Mouse (Mus musculus) small intestine, adult 2 months (tissue): Measurements from ENCODE around the gene Cacna1h. TPM values are rescaled to one million over a fixed set of nuclear protein-coding genes. Genes with fewer than 3 reads are reported as not detected.

Source experiments
- H3K27ac ChIP-seq: fragments of 200-500 bp; 2 replicates; pipeline ENCODE4 v1.5.1; 2012; ENCODE audit warnings: low read depth, low read length, control low read depth, inconsistent platforms; ENCODE audit not compliant: insufficient read depth
- H3K27me3 ChIP-seq: fragments of 200-500 bp; 2 replicates; pipeline ENCODE4 v1.6.1; 2012; ENCODE audit warnings: mild to moderate bottlenecking, moderate library complexity, low read length, inconsistent platforms; ENCODE audit not compliant: control insufficient read depth, insufficient read depth
- H3K36me3 ChIP-seq: fragments of 200-500 bp; 2 replicates; pipeline ENCODE4 v1.6.1; 2012; ENCODE audit warnings: mild to moderate bottlenecking, low read length, control low read depth, inconsistent platforms; ENCODE audit not compliant: control insufficient read depth, insufficient read depth
- H3K4me1 ChIP-seq: fragments of 200-500 bp; 2 replicates; pipeline ENCODE4 v1.6.1; 2012; ENCODE audit warnings: low read length, inconsistent platforms, mixed read lengths; ENCODE audit not compliant: control insufficient read depth, insufficient read depth, insufficient read length
- H3K4me3 ChIP-seq: fragments of 200-500 bp; 2 replicates; pipeline ENCODE4 v1.5.1; 2012; ENCODE audit warnings: low read depth, mild to moderate bottlenecking, control low read depth, inconsistent platforms, low read length, moderate library complexity
- CTCF ChIP-seq: fragments of 200-500 bp; IDR thresholded peaks from 2 replicates; pipeline ENCODE4 v1.5.1; 2012; ENCODE audit warnings: low read depth, mild to moderate bottlenecking, control low read depth, inconsistent platforms, low read length, moderate library complexity, mixed read lengths; ENCODE audit not compliant: insufficient replicate concordance, insufficient read length; ENCODE audit errors: extremely low read depth
- POLR2A ChIP-seq: fragments of 200-500 bp; IDR thresholded peaks from 2 replicates; pipeline ENCODE4 v1.6.1; 2012; ENCODE audit warnings: low read depth, mild to moderate bottlenecking, control low read depth, inconsistent platforms, low read length, moderate library complexity
- WGBS: fragments of 180-500 bp; shearing (Covaris S2); methylation state at CpG from one replicate; pipeline ENCODE4 v1.1.7; 2018; 5-methylcytosine and 5-hydroxymethylcytosine counted together
- polyA plus RNA-seq: library from polyadenylated mRNA; depleted of rRNA; stranded (reverse); fragments of >200 nt; gene quantifications from 2 replicates; pipeline ENCODE4 v1.2.3, GENCODE M21; 2012

The Cacna1h gene
- polyA plus RNA-seq, 1 experiment: 19.6 TPM

DNA sequence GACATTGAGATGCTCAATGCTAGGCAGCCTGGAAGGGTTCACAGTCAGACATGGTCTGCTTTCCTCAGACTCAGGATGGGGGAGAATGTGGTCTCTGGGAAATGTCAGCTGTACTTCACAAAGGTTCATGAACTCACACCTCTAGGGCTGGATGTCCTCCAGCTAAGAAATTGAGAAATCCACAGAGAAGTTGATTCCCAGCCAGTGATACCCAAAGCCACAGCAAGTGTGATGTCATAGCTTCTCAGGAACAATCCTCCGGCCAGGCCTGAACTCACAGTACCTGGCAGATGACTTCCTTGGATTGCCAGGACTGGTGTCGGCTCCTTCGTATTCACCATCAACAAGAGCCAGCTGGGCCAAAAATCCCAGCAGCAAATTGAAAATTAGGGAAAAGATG lies 12.3 kb upstream of the Cacna1h start:
- Histone ChIP-seq H3K27me3 (no peaks in the 10 kb centered on the region; the same call in none of the 2 replicates), H3K4me1 (no peaks in the 10 kb centered on the region), H3K27ac (no peak overlapping the region), H3K4me3 (no peak overlapping the region), H3K36me3 (no peaks in the 10 kb centered on the region)
- 90% methylated on average over 3 of the region's 3 CpGs for WGBS
- no peak for TF ChIP-seq POLR2A
- TF ChIP-seq CTCF: no peak

DNA sequence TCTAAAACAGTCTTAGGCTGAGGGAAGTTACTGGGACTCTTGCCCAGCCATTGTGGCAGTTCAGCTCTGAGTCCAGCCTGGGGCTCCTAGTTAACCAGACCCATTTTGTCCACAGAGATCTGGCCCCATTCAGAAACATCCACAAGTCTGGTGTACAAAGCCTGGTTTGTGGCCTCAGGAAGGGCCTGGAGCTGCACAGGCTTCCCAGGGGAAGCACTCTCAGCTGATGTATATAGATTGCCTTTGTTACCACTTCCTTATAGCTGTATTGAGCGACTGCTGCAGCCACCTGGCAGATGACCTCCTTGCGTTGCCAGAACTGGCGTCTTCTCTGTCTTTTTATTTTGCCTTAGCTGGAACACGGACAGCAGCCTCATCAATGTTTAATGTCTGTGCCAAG lies 11.5 kb upstream of the Cacna1h start:
- Histone ChIP-seq H3K27me3 (no peaks in the 10 kb centered on the region; the same call in none of the 2 replicates), H3K4me3 (no peak overlapping the region), H3K36me3 (no peaks in the 10 kb centered on the region), H3K27ac (0 out of 2 replicates have a peak overlapping the region, but pooled peaks have one; percentile 8), H3K4me1 (no peaks in the 10 kb centered on the region)
- WGBS: 11% methylated on average over 4 of the region's 4 CpGs
- no peak for TF ChIP-seq POLR2A
- TF ChIP-seq CTCF: no peak

DNA sequence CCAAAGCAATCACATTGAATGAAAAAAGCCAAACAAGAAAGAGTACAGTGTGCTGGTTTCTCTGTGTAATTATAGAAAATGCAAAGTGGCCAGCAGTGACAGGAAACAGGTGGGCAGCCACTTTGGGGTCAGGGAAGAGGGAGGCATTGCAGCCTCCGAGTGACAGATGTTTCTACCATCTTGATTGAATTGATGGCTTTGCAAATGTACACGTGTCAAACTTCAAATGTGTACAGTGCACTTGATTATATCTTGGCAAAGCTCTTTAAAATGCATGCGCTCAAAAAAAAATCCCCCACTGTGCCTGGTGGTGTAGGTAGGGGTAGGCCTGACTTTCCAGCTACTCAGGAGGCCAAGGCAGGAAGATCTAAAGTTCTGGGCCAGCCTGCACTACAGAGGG lies 9.3 kb upstream of the Cacna1h start:
- Histone ChIP-seq H3K27me3 (no peaks in the 10 kb centered on the region; the same call in none of the 2 replicates), H3K36me3 (no peaks in the 10 kb centered on the region), H3K27ac (no peak overlapping the region), H3K4me3 (no peak overlapping the region), H3K4me1 (no peaks in the 10 kb centered on the region)
- TF ChIP-seq POLR2A (no peak), CTCF (no peak)
- WGBS: 60% methylated on average over 3 of the region's 3 CpGs

DNA sequence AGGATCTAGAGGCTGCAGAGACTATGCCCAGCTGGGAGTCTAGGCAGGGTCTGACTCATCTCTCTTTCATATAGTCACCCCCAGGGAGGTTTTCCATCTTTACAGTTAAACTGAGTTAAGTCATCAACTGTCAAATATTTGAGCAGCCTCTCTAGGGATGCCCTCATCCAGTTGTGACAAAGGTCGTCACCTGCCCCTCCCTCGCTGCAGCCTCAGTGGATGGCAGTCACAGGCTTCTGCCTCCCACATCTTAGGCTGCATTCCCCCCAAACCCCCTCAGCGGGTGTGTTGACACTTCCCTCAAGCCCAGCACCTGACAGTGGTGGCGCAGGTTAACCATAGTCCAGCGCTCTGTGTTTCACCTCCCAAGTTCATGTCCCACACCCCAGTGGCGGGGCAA lies 7.8 kb upstream of the Cacna1h start:
- H3K36me3 ChIP-seq: no peaks in the 10 kb centered on the region
- no peaks in the 10 kb centered on the region for H3K4me1 ChIP-seq
- WGBS: 66% methylated on average over 6 of the region's 6 CpGs
- TF ChIP-seq POLR2A: no peak
- TF ChIP-seq CTCF: no peak
- H3K4me3 ChIP-seq: no peak overlapping the region
- H3K27ac ChIP-seq: no peak overlapping the region
- no peaks in the 10 kb centered on the region; the same call in none of the 2 replicates for H3K27me3 ChIP-seq

DNA sequence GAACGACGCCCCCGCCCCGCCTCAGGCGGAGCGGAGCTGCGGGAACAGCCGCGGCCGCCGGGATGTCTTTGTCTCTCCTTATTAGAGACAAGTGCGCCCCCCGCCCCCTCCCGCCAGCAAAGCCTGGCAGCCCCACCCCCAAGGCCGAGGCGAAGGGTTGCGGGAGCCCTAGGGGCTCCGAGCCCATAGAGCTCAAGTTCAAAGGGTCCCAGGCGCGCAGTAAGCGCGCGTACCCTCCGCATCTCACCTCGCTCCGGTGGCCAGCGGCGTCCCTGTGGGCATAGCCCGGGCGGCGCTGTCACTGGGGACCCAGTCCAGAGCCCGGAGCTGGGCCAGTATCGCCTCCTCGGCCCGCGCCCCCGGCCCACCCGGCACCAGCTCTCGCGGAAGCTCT lies 363 bp downstream of the Cacna1h start:
- no peaks in the 10 kb centered on the region; the same call in 1 of the 2 replicates for H3K4me1 ChIP-seq
- H3K36me3 ChIP-seq: no peaks in the 10 kb centered on the region
- H3K27me3 ChIP-seq: peaks cover 25% of the 10 kb centered on the region
- TF ChIP-seq POLR2A (no peak), CTCF (no peak)
- WGBS: 1% methylated on average over 37 of the region's 40 CpGs
- H3K27ac ChIP-seq: no peak overlapping the region
- H3K4me3 ChIP-seq: peak overlapping the region; percentile 61

DNA sequence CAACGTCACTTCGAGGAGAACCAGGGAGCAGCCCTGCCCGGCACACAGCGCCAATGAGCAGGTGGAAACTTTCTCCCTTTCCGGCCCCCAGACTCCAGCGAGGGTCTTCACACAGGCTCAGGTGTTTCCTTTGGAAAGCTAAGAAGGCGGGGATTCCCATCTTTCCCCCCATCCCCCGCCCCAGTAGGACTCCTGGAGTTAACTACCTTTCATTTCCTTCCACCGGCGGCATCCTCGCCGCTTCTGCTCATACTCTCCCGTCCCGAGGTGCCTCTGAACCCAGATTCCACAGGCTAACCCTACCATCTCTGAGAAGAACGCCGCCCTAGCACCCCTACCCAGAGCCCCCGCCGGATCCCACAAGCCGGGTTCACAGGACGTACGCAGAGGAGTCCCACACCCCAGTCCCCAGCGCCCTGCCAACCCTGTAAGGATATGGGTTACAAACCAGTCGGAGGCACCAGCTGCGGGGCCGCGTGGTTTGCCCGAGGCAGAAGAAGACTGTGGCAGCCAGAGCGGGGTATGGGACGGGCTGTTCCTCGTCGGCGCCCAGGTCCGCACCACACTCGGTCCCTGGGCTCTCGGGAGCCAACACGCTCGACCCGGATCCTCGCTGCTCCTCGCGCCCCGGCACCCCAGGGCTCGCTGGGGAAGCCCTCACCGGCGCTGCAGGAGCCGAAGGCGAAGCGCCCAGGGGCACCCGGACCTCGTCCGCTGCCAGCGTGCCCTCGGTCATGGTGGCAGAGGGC lies 976 bp downstream of the Cacna1h start:
- Histone ChIP-seq H3K27ac (no peak overlapping the region), H3K27me3 (peaks cover 25% of the 10 kb centered on the region), H3K4me3 (peak overlapping the region; percentile 61), H3K36me3 (no peaks in the 10 kb centered on the region), H3K4me1 (no peaks in the 10 kb centered on the region; the same call in 1 of the 2 replicates)
- no peak for TF ChIP-seq POLR2A
- WGBS: 3% methylated on average over 52 of the region's 53 CpGs

DNA sequence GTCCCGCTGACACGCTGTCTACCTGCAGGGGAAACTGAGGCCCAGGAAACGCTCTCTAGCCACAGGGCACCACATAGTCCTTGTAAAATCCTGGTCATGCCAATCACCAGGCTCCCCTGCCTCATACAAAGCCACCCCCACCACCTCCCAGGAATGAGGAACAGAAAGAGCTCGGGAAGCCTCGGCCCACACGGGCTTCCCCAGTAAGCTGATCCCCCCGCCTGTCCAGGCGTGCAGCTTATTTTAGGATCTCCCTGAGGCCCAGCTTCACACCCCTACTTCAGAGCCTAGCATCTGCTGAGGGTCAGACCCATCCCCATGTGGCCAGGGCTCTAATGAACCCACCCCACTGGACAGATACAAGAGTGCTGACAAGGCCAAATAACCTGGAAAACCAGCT lies 3.0 kb downstream of the Cacna1h start:
- no peaks in the 10 kb centered on the region; the same call in 1 of the 2 replicates for H3K4me1 ChIP-seq
- peaks cover 25% of the 10 kb centered on the region for H3K27me3 ChIP-seq
- no peak for TF ChIP-seq POLR2A
- no peak for TF ChIP-seq CTCF
- no peaks in the 10 kb centered on the region for H3K36me3 ChIP-seq
- H3K27ac ChIP-seq: no peak overlapping the region
- 62% methylated on average over 8 of the region's 8 CpGs for WGBS
- no peak overlapping the region for H3K4me3 ChIP-seq
